Mouse (Mus musculus): Measurements from ENCODE around the gene Nmt2.

Nmt2 gene

DNA sequence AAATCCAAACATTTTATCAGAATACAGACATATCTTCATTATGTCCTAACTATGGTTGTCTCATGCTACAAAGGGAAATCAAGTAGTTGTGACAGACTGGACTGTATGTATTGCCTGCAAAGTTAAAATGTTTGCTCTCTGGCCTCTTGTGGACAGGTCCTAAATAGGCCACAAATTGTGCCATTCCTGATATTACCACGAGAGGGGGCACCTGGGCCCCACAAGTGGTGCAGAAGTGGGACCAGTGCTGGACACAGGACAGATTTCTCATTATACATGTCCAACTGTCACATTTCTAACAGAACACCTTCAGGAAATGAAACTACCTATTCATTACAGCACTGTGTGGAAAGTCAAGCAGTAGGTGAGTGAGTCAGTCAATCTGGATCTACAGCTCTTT is 43.3 kb downstream of the Nmt2 start:
- peak; percentile 55 for DNase-seq (ENCODE audit: low read depth, low spot score)

DNA sequence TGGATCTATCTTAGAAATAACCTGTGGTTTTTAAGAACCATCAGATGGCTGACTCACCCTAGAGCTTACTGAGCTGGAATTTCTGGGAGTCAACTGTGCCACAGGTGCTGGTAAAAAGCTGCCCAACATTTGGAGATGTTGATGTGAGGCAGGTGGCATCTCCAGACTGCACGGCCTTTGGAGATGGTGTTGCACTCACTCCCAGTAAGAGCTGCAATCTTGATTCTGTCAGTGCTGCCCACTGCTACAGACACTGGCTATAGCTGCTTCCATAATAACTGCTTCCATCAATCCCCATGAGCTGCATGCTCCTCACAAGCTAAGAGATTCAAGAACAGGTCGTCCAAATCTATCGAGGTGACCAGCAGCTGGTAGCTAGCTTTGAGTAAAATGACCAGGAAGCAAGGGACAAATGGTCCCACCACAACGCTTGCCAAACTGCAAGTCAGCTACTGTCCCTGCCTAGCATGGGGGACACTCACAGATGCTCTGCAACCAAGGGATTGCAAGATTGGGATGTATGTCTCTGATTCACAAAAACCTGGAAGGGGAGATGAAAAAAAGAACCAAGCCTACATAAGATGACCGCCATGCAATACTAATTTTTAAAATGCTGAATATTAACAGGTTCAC is 47.2 kb downstream of the Nmt2 start:
- DNase-seq (ENCODE audit: low read depth, low spot score): no peak

DNA sequence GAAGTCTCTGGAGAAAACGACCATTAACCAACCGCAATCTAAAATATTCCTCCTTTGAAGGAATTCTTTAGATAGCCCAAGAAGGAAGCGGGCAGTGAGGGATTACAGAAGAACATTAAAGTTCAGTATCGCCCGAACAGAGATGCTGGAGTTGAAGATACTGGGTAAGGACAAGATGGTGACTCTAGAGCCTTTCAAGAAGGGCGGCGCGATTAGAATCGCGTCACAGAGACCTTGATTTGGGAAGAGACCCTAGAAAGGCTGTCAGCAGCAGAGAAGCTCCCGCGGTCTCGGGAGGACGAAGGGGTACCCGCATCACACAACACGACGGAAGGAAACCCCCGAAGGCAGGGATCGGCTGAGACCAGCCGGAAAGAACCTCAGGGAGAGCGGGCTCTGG is 48.0 kb downstream of the Nmt2 start:
- no peak for DNase-seq (ENCODE audit: low read depth, low spot score)

DNA sequence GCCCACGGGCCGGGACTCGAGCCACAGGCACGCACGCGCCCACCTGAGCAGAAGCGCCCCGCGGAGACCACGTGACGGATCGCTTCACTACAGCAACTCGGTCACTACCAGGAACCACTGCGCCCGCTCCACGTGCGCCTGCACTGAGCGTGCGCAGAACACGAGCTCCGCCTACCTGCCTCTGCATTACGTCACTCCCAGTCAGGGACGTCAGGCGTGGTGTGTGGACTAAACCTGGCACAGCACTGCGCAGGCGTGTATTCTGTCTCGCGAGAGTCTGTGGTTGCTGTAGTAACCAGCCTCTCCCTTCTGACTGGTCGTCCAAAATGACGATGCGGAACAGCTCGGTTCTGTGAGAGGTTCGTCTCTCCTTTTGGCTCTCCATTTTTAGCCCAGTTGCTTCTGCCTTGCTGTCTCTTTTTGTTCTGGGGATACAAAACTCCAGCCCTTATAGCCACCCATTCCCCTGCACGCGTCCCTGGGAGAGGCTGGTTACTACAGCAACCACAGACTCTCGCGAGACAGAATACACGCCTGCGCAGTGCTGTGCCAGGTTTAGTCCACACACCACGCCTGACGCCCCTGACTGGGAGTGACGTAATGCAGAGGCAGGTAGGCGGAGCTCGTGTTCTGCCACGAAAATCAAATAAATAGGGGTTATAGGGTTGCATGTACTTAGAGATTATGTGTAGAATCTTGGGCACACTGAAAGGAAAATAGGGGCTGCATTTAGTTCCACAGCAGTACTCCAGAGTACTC is 48.7 kb downstream of the Nmt2 start, which contains the start of gene Rpp38:
Gene Rpp38 (minus strand): TSS at position 160 of the 759 bp plus-strand sequence.
- peak; percentile 99 for DNase-seq (ENCODE audit: low read depth, low spot score)

DNA sequence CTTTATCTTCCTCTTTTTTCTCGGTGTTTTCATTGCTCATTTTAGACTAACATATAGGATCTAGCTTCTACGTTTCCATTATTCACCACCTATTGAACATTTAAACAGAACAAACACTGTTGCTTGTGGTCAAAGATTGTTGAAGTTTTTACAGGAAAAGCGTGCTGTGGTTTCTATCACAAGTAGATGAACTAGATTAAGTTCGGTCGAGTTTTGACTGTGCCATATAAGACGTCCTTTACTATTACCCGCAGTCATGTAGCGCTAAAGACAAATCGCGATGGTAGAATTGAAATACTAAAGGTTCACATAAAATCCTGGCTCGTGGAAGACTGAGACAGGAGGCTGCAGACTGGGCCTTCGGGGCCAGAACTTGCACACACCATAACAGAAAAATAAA is 49.7 kb downstream of the Nmt2 start:
- DNase-seq (ENCODE audit: low read depth, low spot score): no peak

DNA sequence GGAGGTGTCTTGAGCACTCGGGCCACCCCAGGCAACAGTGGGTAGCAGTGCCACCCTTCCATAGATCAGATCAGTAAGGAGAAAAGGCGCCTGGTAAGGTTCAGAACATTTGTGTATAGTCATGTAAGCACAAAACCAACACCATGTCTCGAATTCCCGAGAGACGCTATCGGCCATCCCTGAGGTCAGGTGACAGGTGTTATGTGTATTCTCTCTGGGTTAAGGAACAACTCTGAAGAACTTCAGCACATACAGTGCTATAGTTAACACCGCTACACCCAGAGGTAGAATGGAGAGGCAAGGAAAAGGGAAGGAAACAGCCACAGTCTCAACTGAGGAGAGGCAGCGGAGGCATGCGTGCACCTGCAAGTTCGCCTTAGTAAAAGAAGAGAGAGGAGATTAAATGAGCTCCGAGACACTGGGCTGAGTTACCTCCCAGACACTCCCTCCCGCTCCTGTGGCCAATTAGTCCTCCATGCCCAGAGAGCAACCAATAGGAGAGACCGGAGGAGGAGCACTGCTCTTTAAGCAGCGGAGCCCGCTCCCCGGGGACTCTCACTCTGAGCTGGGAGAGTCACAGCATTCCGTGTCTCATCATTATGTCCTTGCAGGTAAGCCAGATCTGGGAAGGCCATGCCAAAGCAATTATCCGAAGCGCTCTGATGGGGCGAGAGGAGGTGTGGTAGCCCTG is 51.7 kb downstream of the Nmt2 start, which contains the start of gene Acbd7:
Gene Acbd7 (plus strand): TSS at position 558 of the 691 bp plus-strand sequence.
- DNase-seq (ENCODE audit: low read depth, low spot score): peak; percentile 85

DNA sequence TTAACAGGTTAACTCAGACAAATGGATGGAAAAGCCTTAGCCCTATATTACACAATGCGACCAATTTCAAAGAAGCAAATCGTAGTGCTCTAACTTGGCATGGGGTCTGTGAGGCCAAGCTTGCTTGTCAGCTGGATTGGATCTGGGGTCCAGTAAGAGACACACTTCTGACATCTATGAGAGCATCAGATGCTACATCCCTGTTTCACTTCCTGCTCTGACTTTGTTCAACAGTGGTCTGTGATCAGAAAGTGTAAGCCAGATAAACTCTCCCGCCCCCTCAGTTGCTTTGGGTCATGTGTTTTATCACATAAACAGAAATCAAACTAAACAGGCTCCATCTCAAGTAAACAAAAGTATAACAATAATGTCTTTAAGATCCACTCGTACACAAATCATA is 64.4 kb downstream of the Nmt2 start:
- no peak for DNase-seq (ENCODE audit: low read depth, low spot score)

DNA sequence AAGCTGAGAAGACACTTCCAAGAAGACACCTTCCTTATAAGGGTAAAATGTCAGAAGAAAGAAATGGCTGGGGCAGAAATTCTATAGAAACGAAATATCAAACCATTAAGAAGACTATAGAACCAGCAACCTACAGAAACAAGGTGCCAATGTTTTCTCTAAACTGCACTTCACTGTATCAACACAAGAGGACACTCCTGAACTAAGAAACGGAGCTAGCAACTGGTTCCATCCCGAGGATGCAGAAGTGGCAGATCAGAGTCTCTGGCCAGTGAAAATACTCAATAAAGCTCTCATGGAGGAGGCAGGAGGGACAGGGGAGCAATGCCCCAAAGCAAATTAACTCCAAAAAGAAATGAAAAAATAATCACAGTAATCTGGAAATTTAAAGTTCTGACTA is 64.9 kb downstream of the Nmt2 start:
- DNase-seq (ENCODE audit: low read depth, low spot score): peak; percentile 49

DNA sequence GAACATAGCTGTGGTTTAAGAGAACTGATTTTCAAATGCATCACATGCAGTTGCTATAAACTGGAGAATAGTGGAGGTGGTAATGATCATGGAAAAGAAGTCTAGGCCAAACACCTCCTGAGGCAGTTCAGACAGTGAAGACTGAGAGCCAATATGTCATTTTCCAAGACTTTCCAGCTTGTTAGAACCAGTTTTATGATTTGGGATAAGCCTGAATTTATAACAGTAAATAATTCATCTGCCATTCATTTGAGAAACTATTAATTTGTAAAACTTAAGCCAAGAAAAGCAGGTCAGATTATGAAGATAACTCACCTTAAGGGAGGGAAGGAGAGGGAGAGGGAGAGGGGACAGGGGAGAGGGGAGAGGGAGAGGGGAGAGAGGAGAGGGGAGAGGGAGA is 69.1 kb downstream of the Nmt2 start:
- no peak for DNase-seq (ENCODE audit: low read depth, low spot score)

DNA sequence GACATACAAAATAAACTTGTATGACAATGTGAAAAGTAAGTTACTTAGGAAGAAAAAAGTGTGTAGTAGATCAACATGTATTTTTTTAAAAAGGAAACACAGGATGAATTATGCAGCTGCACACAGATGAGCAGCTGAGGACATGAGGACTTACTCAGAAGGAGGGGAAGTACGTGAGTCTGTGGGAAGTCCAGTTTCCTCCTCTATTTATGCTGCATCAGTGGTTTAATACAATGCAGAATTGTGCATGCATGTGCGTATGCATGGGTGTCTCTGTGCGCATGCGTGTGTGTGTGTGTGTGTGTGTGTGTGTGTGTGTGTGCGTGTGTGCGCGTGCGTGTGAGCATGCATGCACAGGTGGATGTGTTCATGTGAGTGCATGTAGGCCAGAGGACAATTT is 71.8 kb downstream of the Nmt2 start:
- no peak for DNase-seq (ENCODE audit: low read depth, low spot score)

DNA sequence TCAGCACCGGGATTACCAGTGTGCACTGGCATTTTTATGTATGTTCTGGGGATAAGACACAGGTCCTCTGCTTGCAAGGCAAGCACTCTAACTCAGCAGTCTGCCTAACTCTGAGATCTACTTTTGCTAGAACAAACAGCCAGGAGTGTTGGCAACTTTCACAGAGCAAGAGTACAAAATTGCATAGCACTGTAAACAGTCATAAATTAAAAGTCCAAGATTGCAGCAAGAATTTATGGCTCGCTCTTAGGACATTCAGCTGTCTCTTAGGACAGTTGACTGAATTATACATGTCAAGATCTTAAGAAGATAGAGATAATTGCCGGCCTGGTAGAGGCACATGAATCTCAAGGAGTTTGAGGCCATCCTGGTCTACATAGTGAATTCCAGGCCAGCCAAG is 72.3 kb downstream of the Nmt2 start:
- no peak for DNase-seq (ENCODE audit: low read depth, low spot score)

DNA sequence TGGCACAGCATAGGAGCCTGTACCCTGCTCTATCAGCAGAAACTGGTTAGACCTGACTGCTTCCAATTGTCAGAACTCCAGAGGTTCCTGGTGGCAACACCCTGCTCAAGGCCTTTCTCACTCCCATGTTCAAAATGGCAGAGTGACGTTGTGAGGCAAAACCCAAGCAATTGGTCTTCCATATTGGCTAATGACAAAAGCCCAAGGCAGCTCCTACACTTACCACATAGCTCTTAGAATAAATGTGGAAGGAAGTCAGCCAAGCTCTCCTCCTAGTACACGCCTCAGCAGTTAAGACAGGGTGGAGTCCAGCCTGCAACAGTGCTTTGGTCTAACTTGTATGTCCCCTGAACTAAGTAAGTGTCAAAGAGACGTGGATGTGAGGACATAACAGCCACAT is 73.9 kb downstream of the Nmt2 start:
- DNase-seq (ENCODE audit: low read depth, low spot score): no peak

DNA sequence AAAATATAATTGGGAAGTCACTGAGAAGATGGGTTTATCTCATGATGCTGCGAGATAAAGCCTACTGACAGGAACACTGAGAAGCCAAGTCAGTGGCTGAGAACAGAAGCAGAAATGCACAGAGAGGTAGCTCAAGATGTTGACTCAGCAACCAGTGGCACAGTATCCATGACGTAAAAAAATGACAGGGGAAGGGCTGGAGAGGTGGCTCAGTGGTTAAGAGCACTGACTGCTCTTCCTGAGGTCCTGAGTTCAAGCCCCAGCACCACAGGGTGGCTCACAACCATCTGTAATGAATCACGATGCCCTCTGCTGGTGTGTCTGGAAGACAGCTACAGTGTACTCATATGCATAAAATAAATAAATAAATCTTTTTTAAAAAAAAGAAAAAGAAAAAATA is 77.1 kb downstream of the Nmt2 start:
- DNase-seq (ENCODE audit: low read depth, low spot score): no peak

DNA sequence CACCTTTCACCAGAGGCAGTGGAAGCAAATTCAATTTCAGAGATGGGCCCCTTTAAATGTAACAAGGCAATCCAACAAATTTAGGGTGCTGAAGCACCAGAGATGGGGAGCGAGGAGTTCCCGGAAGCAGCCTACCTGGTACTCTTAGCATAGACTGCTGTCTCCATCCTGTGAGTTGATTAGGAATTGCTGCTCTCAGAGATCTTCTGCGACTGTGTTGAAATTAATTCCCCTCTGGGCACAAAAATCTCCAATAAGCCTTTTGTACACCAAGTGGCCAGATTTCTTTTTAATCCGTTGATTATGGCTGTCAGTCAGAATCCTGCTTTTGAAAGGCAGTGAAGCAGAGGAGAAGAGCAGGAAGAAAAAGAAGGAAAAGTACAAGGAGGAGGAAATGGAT is 81.1 kb downstream of the Nmt2 start:
- no peak for DNase-seq (ENCODE audit: low read depth, low spot score)

Measured in ES-CJ7 (cell line).